Comparison of ENCODE assay signal across 11 mouse cellular contexts in genomic region chr6:112108651-112109050, GRCm38 (mm10).
DNase-seq lines count a peak whose midpoint lies in the region; ATAC-seq lines count a peak whose summit lies in the region.
"Had no signal": no experiment of that assay in that cellular context is flagged by ENCODE, and none has a peak within 500 bp of the region (broad histone marks: within the 10 kb centered on the region; RNA-seq: fewer than 3 reads in every experiment).

No protein-coding gene starts in this region.

- H3K9ac ChIP-seq in forebrain, embryonic 15.5 days (replicated peaks), result no peak overlapping the region
- no peak overlapping the region for H3K9ac ChIP-seq in forebrain, embryonic 12.5 days
- H3K9ac ChIP-seq: liver, embryonic 15.5 days had no signal

- peak; percentile 27 to 51 for DNase-seq in cerebellum, postnatal 25 days
- peak; percentile 46 to 72 for DNase-seq in layer of hippocampus, postnatal 14 days (ENCODE audit: low spot score in 2 of 2)
- peak; percentile 86 to 92 for DNase-seq in right cerebral cortex, postnatal 10 days (ENCODE audit: low spot score in 2 of 2)
- DNase-seq in heart, adult 18-20 months, result no peak
- no peak for DNase-seq in spleen, postnatal 36 days (ENCODE audit: low spot score in 2 of 2)
- DNase-seq: heart, adult 11 months had no signal

- H3K27me3 ChIP-seq in forebrain, embryonic 15.5 days, result no peaks in the 10 kb centered on the region
- no peaks in the 10 kb centered on the region for H3K27me3 ChIP-seq in forebrain, embryonic 12.5 days
- H3K27me3 ChIP-seq: liver, embryonic 15.5 days had no signal

- H3K27ac ChIP-seq in forebrain, embryonic 15.5 days (replicated peaks), result no peak overlapping the region
- H3K27ac ChIP-seq in forebrain, embryonic 12.5 days, result no peak overlapping the region
- H3K27ac ChIP-seq: liver, embryonic 15.5 days had no signal

- H3K9me3 ChIP-seq in forebrain, embryonic 15.5 days, result no peaks in the 10 kb centered on the region
- no peaks in the 10 kb centered on the region for H3K9me3 ChIP-seq in forebrain, embryonic 12.5 days
- H3K9me3 ChIP-seq: liver, embryonic 15.5 days had no signal

- H3K4me3 ChIP-seq in forebrain, embryonic 15.5 days, result no peak overlapping the region
- no peak overlapping the region for H3K4me3 ChIP-seq in forebrain, embryonic 12.5 days (replicated peaks)
- H3K4me3 ChIP-seq: liver, embryonic 15.5 days had no signal

- no peaks in the 10 kb centered on the region for H3K36me3 ChIP-seq in forebrain, embryonic 15.5 days
- H3K36me3 ChIP-seq in forebrain, embryonic 12.5 days (replicated peaks), result no peaks in the 10 kb centered on the region
- H3K36me3 ChIP-seq: liver, embryonic 15.5 days had no signal

- peak; percentile 93 for ATAC-seq in forebrain, embryonic 15.5 days (replicated peaks)
- ATAC-seq in forebrain, embryonic 12.5 days (ENCODE audit: low FRiP score), result no peak
- ATAC-seq in inflammation-experienced regulatory T-cells, adult 6 months, result no peak
- ATAC-seq: intestine, embryonic 16.5 days had no signal

- H3K4me1 ChIP-seq in forebrain, embryonic 15.5 days, result peaks cover 9% of the 10 kb centered on the region; the same call in 1 of the 2 replicates
- no peaks in the 10 kb centered on the region for H3K4me1 ChIP-seq in forebrain, embryonic 12.5 days
- H3K4me1 ChIP-seq: liver, embryonic 15.5 days had no signal

- WGBS in forebrain, embryonic 15.5 days, result 60% methylated on average over 13 of the region's 13 CpGs
- 93% methylated on average over 13 of the region's 13 CpGs for WGBS in forebrain, embryonic 12.5 days

- no peak overlapping the region for H3K4me2 ChIP-seq in forebrain, embryonic 15.5 days (replicated peaks)
- no peak overlapping the region for H3K4me2 ChIP-seq in forebrain, embryonic 12.5 days
- H3K4me2 ChIP-seq: liver, embryonic 15.5 days had no signal

Comparison
In these comparisons a context has a peak if more than half of its experiments do, and no peak if none do; other contexts are left out.
1. DNase-seq: peak in cerebellum, postnatal 25 days (2 of 2), layer of hippocampus, postnatal 14 days (2 of 2) and right cerebral cortex, postnatal 10 days (2 of 2); none in heart, adult 18-20 months (0 of 2) and spleen, postnatal 36 days (0 of 2).